Mouse (Mus musculus) neural tube, embryonic 11.5 days (tissue): ENCODE data around the gene Ing1. TPM values are rescaled to one million over a fixed set of nuclear protein-coding genes. Genes with fewer than 3 reads are reported as not detected.
"Not testable (repeated sequence)": the region's sequence is repeated elsewhere in the genome, so short reads cannot be mapped to it uniquely, and the experiment has no call there.

Experiments used
- ATAC-seq: fragments of 200-750 bp; cut with Nextera tagmentation; 2 replicates; pipeline ENCODE4 v1.8.0; 2017; ENCODE audit warnings: moderate number of reproducible peaks, mild to moderate bottlenecking, moderate TSS enrichment, moderate library complexity; ENCODE audit not compliant: insufficient read depth, low FRiP score, low TSS enrichment
- DNase-seq: peaks from one replicate; pipeline ENCODE4 v3.0.0-alpha.2; 2015; ENCODE audit warnings: low spot score
- H3K27ac ChIP-seq: fragments of 300-500 bp; sonication (generic); 2 replicates; pipeline ENCODE4 v1.5.1; 2014; ENCODE audit warnings: low read depth, mild to moderate bottlenecking, low read length
- H3K27me3 ChIP-seq: fragments of 300-500 bp; sonication (generic); 2 replicates; pipeline ENCODE4 v1.6.1; 2014; ENCODE audit warnings: mild to moderate bottlenecking, low read length, mixed read lengths; ENCODE audit not compliant: control insufficient read depth, insufficient read depth
- H3K36me3 ChIP-seq: fragments of 300-500 bp; sonication (generic); 2 replicates; pipeline ENCODE4 v1.6.1; 2014; ENCODE audit warnings: mild to moderate bottlenecking, low read length, moderate library complexity, mixed read lengths; ENCODE audit not compliant: control insufficient read depth, insufficient read depth
- H3K4me1 ChIP-seq: fragments of 300-500 bp; sonication (generic); 2 replicates; pipeline ENCODE4 v1.6.1; 2014; ENCODE audit warnings: low read length, mixed read lengths; ENCODE audit not compliant: control insufficient read depth, insufficient read depth
- H3K4me2 ChIP-seq: fragments of 300-500 bp; sonication (generic); 2 replicates; pipeline ENCODE4 v1.6.1; 2014; ENCODE audit warnings: low read depth, mild to moderate bottlenecking, moderate library complexity
- H3K4me3 ChIP-seq: fragments of 300-500 bp; sonication (generic); 2 replicates; pipeline ENCODE4 v1.5.1; 2014; ENCODE audit warnings: low read depth, low read length
- H3K9ac ChIP-seq: fragments of 300-500 bp; sonication (generic); 2 replicates; pipeline ENCODE4 v1.6.1; 2014; ENCODE audit warnings: mild to moderate bottlenecking, low read length
- H3K9me3 ChIP-seq: fragments of 300-500 bp; sonication (generic); 2 replicates; pipeline ENCODE4 v1.6.1; 2016; ENCODE audit warnings: low read length; ENCODE audit not compliant: control insufficient read depth
- WGBS: fragments of 180-500 bp; shearing (Covaris S2); extraction: QIAGEN DNeasy Blood & Tissue Kit; methylation state at CpG from one replicate; pipeline ENCODE4 v1.1.7; 2014; 5-methylcytosine and 5-hydroxymethylcytosine counted together
- polyA plus RNA-seq: library from polyadenylated mRNA; unstranded; fragments of >200 nt; fragmentation: Nextera tagmentation; extraction: Ambion mirVana; gene quantifications from 2 replicates; pipeline ENCODE4 v1.2.1, GENCODE M21; 2014

Gene Ing1
- polyA plus RNA-seq, 1 experiment from 2014 or later, result 47.7 TPM

DNA sequence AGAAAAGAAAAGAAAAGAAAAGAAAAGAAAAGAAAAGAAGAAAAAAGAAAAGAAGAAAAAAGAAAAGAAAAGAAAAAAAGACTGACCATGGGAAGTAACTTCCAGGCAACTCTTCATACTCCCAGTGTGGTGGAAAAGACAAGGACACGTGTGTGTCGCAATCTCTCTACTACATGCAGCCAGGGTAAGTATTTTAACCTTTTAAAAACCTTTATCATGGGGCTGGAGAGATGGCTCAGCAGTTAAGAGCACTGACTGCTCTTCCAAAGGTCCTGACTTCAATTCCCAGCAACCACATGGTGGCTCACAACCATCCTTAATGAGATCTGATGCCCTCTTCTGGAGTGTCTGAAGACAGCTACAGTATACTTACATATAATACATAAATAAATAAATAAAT is 12.8 kb downstream of the Ing1 start:
- peaks cover 18% of the 10 kb centered on the region for H3K36me3 ChIP-seq
- WGBS, result 100% methylated on average over 2 of the region's 2 CpGs
- not testable (repeated sequence) for H3K27ac ChIP-seq

DNA sequence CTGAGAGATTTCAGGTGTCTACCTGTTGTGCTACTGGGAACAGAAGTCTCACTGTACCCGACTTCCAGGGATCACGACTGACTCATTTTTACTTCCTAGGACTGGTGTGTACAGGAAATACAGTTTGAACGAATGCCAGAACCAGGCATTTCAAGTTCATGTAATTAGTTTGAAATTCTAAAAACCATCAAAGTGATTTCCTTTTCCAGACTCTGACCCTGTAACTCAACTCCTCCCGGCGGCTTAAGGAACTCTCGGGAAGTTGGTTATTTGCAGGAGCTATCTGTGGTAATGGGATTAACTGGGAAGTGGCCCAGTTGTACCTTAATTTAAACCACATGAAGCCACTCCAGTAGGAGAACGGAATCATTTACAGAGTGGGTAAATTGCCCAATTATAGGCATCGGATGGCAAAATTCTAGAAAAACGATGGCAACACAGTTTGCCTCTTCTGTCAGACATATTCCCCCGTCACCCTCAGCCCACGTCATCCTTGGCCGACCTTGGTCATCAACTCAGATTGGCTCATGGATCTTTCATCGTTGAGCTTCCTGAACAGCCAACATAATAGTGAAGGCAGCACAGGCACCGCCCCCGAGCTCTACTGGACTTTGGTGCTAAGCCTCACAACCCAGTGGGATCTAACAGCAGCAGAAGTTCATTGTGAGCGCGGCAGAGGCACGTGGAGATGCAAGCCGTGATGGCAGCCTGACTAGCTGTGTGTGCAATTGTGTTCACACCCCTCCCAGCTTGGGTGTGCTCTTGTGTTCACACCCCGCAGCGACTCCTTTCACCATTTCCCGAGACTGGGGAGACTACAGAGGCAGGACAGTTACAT is 14.1 kb downstream of the Ing1 start:
- Histone ChIP-seq H3K4me3 (no peak overlapping the region), H3K36me3 (peaks cover 12% of the 10 kb centered on the region; the same call in 1 of the 2 replicates), H3K9ac (no peak overlapping the region), H3K9me3 (no peaks in the 10 kb centered on the region), H3K4me2 (no peak overlapping the region), H3K4me1 (no peaks in the 10 kb centered on the region), H3K27me3 (no peaks in the 10 kb centered on the region), H3K27ac (no peak overlapping the region)
- WGBS, result 93% methylated on average over 22 of the region's 22 CpGs
- no peak for DNase-seq
- ATAC-seq, result no peak

More for the DNA sequence above, 12.8 kb downstream of the Ing1 start:
- not testable (repeated sequence) for H3K9me3 ChIP-seq, H3K4me1 ChIP-seq, H3K9ac ChIP-seq, H3K4me2 ChIP-seq, DNase-seq, H3K27me3 ChIP-seq, H3K4me3 ChIP-seq, ATAC-seq

DNA sequence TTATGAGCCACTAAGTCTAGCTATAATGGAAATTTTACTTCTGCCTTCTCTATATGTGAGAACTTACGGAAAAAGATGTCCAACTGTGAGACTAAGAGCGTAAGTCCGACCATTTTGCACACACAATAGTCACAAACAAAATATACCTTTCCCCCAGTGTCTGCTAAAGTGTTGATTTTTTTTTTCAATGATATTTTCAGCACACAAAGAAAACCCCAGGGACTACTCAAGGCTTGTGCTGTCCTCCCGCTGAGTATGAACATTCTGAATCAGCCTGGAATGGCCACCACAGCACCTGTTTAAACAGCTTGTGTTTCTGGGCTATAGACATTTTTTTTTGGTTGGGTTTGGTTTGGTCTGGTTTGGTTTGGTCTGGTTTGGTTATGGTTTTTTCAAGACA is 15.4 kb downstream of the Ing1 start:
- WGBS, result 92% methylated on average over 4 of the region's 4 CpGs
- Histone ChIP-seq H3K9ac (no peak overlapping the region), H3K4me1 (no peaks in the 10 kb centered on the region), H3K36me3 (peaks cover 7% of the 10 kb centered on the region; the same call in 1 of the 2 replicates), H3K4me3 (no peak overlapping the region), H3K27ac (no peak overlapping the region), H3K9me3 (no peaks in the 10 kb centered on the region), H3K27me3 (no peaks in the 10 kb centered on the region), H3K4me2 (no peak overlapping the region)
- no peak for ATAC-seq
- no peak for DNase-seq

DNA sequence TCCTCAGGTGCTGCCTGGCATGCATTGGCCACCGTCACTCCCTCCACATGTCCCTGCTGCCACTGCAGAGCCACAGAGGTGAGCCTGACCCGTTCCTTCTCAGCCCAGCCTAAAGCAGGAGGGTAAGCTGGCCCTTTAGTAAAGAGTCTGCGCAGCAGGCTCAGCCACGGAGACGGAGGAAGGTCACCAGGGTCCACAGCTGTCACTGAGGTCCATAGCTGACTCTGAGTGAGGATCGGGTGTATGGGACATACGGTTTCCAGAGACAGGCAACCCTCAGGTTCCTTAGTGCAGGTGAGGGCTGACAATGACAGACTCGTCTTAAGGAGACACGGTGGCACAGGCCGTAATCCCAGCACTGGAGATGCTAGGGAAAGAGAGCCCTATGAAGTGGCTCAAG is 16.6 kb downstream of the Ing1 start:
- 89% methylated on average over 10 of the region's 10 CpGs for WGBS
- H3K27ac ChIP-seq, result no peak overlapping the region
- no peaks in the 10 kb centered on the region for H3K27me3 ChIP-seq
- DNase-seq, result no peak
- no peak overlapping the region for H3K4me2 ChIP-seq
- no peak overlapping the region for H3K4me3 ChIP-seq
- no peaks in the 10 kb centered on the region for H3K4me1 ChIP-seq
- no peak for ATAC-seq
- H3K36me3 ChIP-seq, result peaks cover 3% of the 10 kb centered on the region; the same call in 1 of the 2 replicates
- no peaks in the 10 kb centered on the region for H3K9me3 ChIP-seq
- no peak overlapping the region for H3K9ac ChIP-seq

DNA sequence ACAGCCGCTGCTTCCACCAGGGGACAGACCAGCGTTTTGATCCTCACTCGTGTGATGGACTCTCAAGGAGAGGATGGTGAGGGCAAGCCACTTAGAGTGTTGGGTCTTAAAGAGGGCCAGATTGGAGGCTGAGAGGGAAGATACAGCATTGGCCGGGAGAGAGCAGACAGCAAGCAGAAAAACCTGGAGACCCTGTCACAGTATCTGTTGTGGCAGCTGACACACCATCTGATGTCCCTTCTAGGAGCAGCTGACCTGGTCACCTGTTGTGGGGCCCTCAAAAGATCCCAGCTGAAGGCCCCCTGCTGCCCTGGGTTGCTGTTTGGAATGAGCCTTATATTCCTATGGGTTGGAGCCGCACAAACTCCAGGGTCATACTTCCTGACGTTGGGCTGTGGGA is 17.1 kb downstream of the Ing1 start:
- Histone ChIP-seq H3K27ac (no peak overlapping the region), H3K9ac (no peak overlapping the region), H3K9me3 (no peaks in the 10 kb centered on the region), H3K4me2 (no peak overlapping the region), H3K27me3 (no peaks in the 10 kb centered on the region), H3K4me1 (no peaks in the 10 kb centered on the region), H3K4me3 (no peak overlapping the region), H3K36me3 (0 out of 2 replicates have a peak, but pooled peaks cover 2% of the 10 kb centered on the region)
- ATAC-seq (no peak), DNase-seq (no peak)
- WGBS, result 74% methylated on average over 6 of the region's 6 CpGs

DNA sequence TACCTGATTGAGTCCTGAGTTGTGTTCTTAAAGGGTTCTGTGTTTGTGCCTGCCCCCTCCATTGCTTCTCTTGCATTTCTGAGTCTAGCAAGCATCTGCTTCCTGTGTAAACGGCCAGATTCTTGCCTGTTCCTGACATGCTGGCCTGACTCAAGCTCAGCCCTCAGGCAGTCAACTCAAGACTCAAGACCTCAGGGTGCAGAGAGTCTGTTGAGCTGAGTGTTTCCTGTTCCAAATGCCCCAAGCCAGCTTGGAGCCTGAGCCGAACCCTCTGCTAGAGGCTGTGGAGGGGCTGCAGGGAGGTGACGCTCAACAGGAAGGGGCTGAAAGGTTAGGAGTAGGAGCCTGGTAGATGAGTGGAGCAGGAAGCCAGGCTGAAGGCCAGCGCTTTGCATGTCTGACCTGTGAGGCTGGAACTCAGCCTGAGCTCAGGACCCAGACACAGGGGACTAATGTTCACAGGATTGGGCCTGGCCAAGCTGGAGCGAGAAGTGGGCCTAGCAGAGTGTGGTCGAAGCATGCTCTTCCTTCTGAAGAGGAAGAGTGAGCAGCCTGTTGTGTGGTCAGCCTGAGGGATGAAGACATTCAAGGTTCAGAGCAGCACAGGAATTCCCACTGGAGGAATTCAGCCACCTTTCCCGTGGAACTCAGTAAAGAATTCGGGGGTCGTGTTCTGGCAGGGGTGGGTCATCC is 19.7 kb downstream of the Ing1 start:
- no peak for DNase-seq
- Histone ChIP-seq H3K4me3 (no peak overlapping the region), H3K27me3 (no peaks in the 10 kb centered on the region)

DNA sequence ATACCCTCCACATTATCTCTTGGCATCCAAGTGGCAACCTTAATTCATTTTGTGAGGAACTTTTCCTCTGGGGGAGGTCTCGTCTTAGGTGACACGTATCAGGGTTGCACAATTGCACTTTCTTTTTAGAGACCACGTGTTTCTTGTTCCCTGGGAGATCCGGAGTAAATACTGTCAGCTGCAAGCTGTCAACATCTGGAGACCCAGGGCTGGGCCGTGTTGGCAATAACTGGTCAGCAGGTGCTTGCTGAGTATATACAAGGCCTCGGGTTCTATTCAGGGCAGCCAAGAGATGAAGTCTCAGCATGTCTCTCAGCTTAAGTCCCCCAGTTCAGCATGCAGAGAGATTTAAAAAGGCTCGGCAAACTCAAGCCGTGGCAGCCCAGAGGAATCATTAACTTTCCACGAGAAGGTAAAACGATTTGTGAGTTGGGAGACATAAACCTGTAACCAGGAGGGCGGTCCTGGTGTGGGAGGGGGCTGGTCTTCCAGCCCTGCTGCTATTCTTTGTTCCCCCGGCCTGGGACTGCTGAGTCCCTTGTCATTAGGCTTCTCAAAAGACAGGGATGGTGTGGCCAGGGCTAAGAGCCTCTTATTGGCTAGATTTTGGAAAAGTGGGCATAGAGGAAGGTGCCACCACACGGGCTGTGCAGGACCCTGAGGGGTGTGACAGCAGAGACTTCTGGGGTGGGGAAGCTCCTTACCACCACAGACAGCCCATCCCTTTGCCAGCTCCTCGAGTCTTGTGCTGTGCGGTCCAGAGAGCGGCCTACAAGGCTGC is 20.4 kb downstream of the Ing1 start:
- H3K27me3 ChIP-seq, result no peaks in the 10 kb centered on the region
- DNase-seq (no peak), ATAC-seq (no peak)
- no peak overlapping the region for H3K4me2 ChIP-seq
- H3K36me3 ChIP-seq, result no peaks in the 10 kb centered on the region
- no peak overlapping the region for H3K27ac ChIP-seq
- H3K9me3 ChIP-seq, result no peaks in the 10 kb centered on the region
- H3K9ac ChIP-seq, result no peak overlapping the region
- WGBS, result 65% methylated on average over 16 of the region's 16 CpGs
- H3K4me3 ChIP-seq, result no peak overlapping the region
- no peaks in the 10 kb centered on the region for H3K4me1 ChIP-seq

More for the DNA sequence above, 19.7 kb downstream of the Ing1 start:
- ATAC-seq, result no peak
- Histone ChIP-seq H3K4me2 (no peak overlapping the region), H3K36me3 (no peaks in the 10 kb centered on the region), H3K27ac (no peak overlapping the region), H3K9me3 (no peaks in the 10 kb centered on the region), H3K9ac (no peak overlapping the region), H3K4me1 (no peaks in the 10 kb centered on the region)
- 82% methylated on average over 9 of the region's 9 CpGs for WGBS

- Histone ChIP-seq H3K4me2 (no peak overlapping the region), H3K4me3 (no peak overlapping the region), H3K9ac (no peak overlapping the region), H3K36me3 (no peaks in the 10 kb centered on the region), H3K27me3 (no peaks in the 10 kb centered on the region), H3K27ac (no peak overlapping the region), H3K4me1 (no peaks in the 10 kb centered on the region), H3K9me3 (no peaks in the 10 kb centered on the region)
- DNase-seq (peak; percentile 17), ATAC-seq (no peak)
- WGBS, result 79% methylated on average over 21 of the region's 21 CpGs
These were observed 30.4 kb downstream of the Ing1 start for GRCm38 (mm10) chr8:11585513-11586373.
